Mouse (Mus musculus) brain, adult 10 weeks (tissue): Measurements from ENCODE around the gene Nutm1. TPM values are rescaled to one million over a fixed set of nuclear protein-coding genes. Genes with fewer than 3 reads are reported as not detected.

ENCODE experiments used
- polyA plus RNA-seq: library from polyadenylated mRNA; stranded (reverse); fragments of 350-450 nt; fragmentation: Illumina TruSeq; extraction: RNeasy Lipid Tissue Mini Kit (QIAGEN cat#74804); gene quantifications from one replicate; pipeline ENCODE4 v1.2.3, GENCODE M21; 2015; ENCODE audit warnings: low read depth, low replicate concordance

Gene Nutm1
- polyA plus RNA-seq: not detected

GRCm38 (mm10) chr2:112259241-112259962, at the start of gene Nutm1:
Nutm1 (minus strand) TSS chr2:112259291.

GRCm38 (mm10) chr2:112266242-112266592, 7.1 kb upstream of the Nutm1 start, which contains the start of gene Gm21985:
Gm21985 (plus strand) TSS chr2:112266314.

GRCm38 (mm10) chr2:112265448-112266241, 6.6 kb upstream of the Nutm1 start, which contains the start of gene Slc12a6:
Slc12a6 (plus strand) TSS chr2:112265825.

GRCm38 (mm10) chr2:112261748-112262653, 2.9 kb upstream of the Nutm1 start, which contains the start of gene Nop10:
Nop10 (plus strand) TSS chr2:112261926.

GRCm38 (mm10) chr2:112239212-112239934, 19.7 kb downstream of the Nutm1 start, which contains the start of gene Lpcat4:
Lpcat4 (plus strand) TSS chr2:112239468.

Other genes starting within 250 kb of the Nutm1 start
- not detected for gene Olfr1310, start 246.6 kb downstream of the Nutm1 start, polyA plus RNA-seq
- not detected for gene Olfr1311, start 234.9 kb downstream of the Nutm1 start, polyA plus RNA-seq
- gene Olfr1312, start 209.1 kb downstream of the Nutm1 start, polyA plus RNA-seq: not detected
- not detected for gene Olfr1313, start 181.4 kb downstream of the Nutm1 start, polyA plus RNA-seq
- gene Olfr1314, start 162.5 kb downstream of the Nutm1 start, polyA plus RNA-seq: not detected
- gene Olfr1315-ps1, start 143.9 kb downstream of the Nutm1 start, polyA plus RNA-seq: not detected
- gene Olfr1316, start 124.3 kb downstream of the Nutm1 start, polyA plus RNA-seq: not detected
- not detected for gene Olfr1317, start 119.0 kb downstream of the Nutm1 start, polyA plus RNA-seq
- gene Olfr1318, start 105.1 kb downstream of the Nutm1 start, polyA plus RNA-seq: not detected
- 120 TPM for gene Lpcat4, start 19.8 kb downstream of the Nutm1 start, polyA plus RNA-seq
- gene Nop10, start 2.6 kb upstream of the Nutm1 start, polyA plus RNA-seq: 93.6 TPM
- gene Slc12a6, start 6.5 kb upstream of the Nutm1 start, polyA plus RNA-seq: 75.7 TPM
- 1.1 TPM for gene Gm21985, start 7.0 kb upstream of the Nutm1 start, polyA plus RNA-seq
- 344 TPM for gene Emc4, start 108.7 kb upstream of the Nutm1 start, polyA plus RNA-seq
- 14.8 TPM for gene Katnbl1, start 119.9 kb upstream of the Nutm1 start, polyA plus RNA-seq
- gene Emc7, start 195.7 kb upstream of the Nutm1 start, polyA plus RNA-seq: 54.2 TPM
- 0.76 TPM for gene Chrm5, start 221.5 kb upstream of the Nutm1 start, polyA plus RNA-seq
- gene Aven, start 233.7 kb upstream of the Nutm1 start, polyA plus RNA-seq: 10.6 TPM